Mouse (Mus musculus) liver, embryonic 12.5 days (tissue): ENCODE measurements around the gene Dusp6. TPM values are rescaled to one million over a fixed set of nuclear protein-coding genes. Genes with fewer than 3 reads are reported as not detected.

Source experiments
- ATAC-seq: fragments of 200-750 bp; cut with Nextera tagmentation; 2 replicates; pipeline ENCODE4 v1.8.0; 2017; ENCODE audit warnings: moderate number of reproducible peaks, mild to moderate bottlenecking, moderate library complexity
- H3K27ac ChIP-seq: fragments of 300-500 bp; sonication (generic); 2 replicates; pipeline ENCODE4 v1.5.1; 2016; ENCODE audit warnings: mild to moderate bottlenecking
- H3K27me3 ChIP-seq: fragments of 300-500 bp; sonication (generic); replicated peaks from 2 replicates; pipeline ENCODE4 v1.6.1; 2016; ENCODE audit warnings: mild to moderate bottlenecking, moderate library complexity
- H3K36me3 ChIP-seq: fragments of 300-500 bp; sonication (generic); 2 replicates; pipeline ENCODE4 v1.6.1; 2016; ENCODE audit warnings: mild to moderate bottlenecking, moderate library complexity
- H3K4me1 ChIP-seq: fragments of 300-500 bp; sonication (generic); 2 replicates; pipeline ENCODE4 v1.6.1; 2016
- H3K4me2 ChIP-seq: fragments of 300-500 bp; sonication (generic); 2 replicates; pipeline ENCODE4 v1.6.1; 2016; ENCODE audit warnings: mild to moderate bottlenecking, moderate library complexity
- H3K4me3 ChIP-seq: fragments of 300-500 bp; sonication (generic); 2 replicates; pipeline ENCODE4 v1.5.1; 2016; ENCODE audit warnings: mild to moderate bottlenecking, moderate library complexity
- H3K9ac ChIP-seq: fragments of 300-500 bp; sonication (generic); 2 replicates; pipeline ENCODE4 v1.6.1; 2016; ENCODE audit warnings: mild to moderate bottlenecking, moderate library complexity
- H3K9me3 ChIP-seq: fragments of 300-500 bp; sonication (generic); replicated peaks from 2 replicates; pipeline ENCODE4 v1.6.1; 2016; ENCODE audit warnings: mild to moderate bottlenecking, moderate library complexity
- WGBS: fragments of 180-500 bp; shearing (Covaris S2); methylation state at CpG from one replicate; pipeline ENCODE4 v1.1.7; 2016; ENCODE audit not compliant: insufficient replicate concordance; 5-methylcytosine and 5-hydroxymethylcytosine counted together
- polyA plus RNA-seq: library from polyadenylated mRNA; unstranded; fragments of >200 nt; fragmentation: Nextera tagmentation; extraction: Ambion mirVana; gene quantifications from 2 replicates; pipeline ENCODE4 v1.2.1, GENCODE M21; 2016

The Dusp6 gene
- polyA plus RNA-seq, 1 experiment from 2014 or later: 17.9 TPM

- Histone ChIP-seq H3K4me1 (no peaks in the 10 kb centered on the region), H3K4me2 (no peak overlapping the region), H3K36me3 (no peaks in the 10 kb centered on the region), H3K4me3 (no peak overlapping the region), H3K27me3 (no peaks in the 10 kb centered on the region; the same call in 1 of the 2 replicates), H3K9ac (no peak overlapping the region), H3K9me3 (no peaks in the 10 kb centered on the region), H3K27ac (no peak overlapping the region)
- no peak for ATAC-seq
- whole genome bisulfite sequencing: 79% methylated on average over 9 of the region's 9 CpGs
Measured at GRCm38 (mm10) chr10:99235081-99235480, 27.9 kb upstream of the Dusp6 start.

- Histone ChIP-seq H3K9me3 (no peaks in the 10 kb centered on the region), H3K27ac (no peak overlapping the region), H3K9ac (no peak overlapping the region), H3K4me1 (peaks cover 12% of the 10 kb centered on the region; the same call in 1 of the 2 replicates), H3K4me2 (no peak overlapping the region), H3K4me3 (no peak overlapping the region), H3K36me3 (no peaks in the 10 kb centered on the region), H3K27me3 (no peaks in the 10 kb centered on the region)
- WGBS: 65% methylated on average over 11 of the region's 11 CpGs
- ATAC-seq: no peak
Measured at GRCm38 (mm10) chr10:99237205-99237832, 25.7 kb upstream of the Dusp6 start.

- H3K4me1 ChIP-seq: peaks cover 12% of the 10 kb centered on the region; the same call in 1 of the 2 replicates
- 77% methylated on average over 11 of the region's 11 CpGs for WGBS
- H3K9me3 ChIP-seq: no peaks in the 10 kb centered on the region
- no peak for ATAC-seq
- no peaks in the 10 kb centered on the region for H3K36me3 ChIP-seq
- no peak overlapping the region for H3K4me2 ChIP-seq
- H3K27me3 ChIP-seq: no peaks in the 10 kb centered on the region
- no peak overlapping the region for H3K4me3 ChIP-seq
- H3K27ac ChIP-seq: no peak overlapping the region
- no peak overlapping the region for H3K9ac ChIP-seq
Measured at GRCm38 (mm10) chr10:99238537-99238936, 24.5 kb upstream of the Dusp6 start.

- 55% methylated on average over 7 of the region's 7 CpGs for WGBS
- Histone ChIP-seq H3K27ac (no peak overlapping the region), H3K27me3 (no peaks in the 10 kb centered on the region), H3K9me3 (no peaks in the 10 kb centered on the region), H3K4me1 (peaks cover 12% of the 10 kb centered on the region; the same call in 1 of the 2 replicates), H3K4me3 (no peak overlapping the region), H3K36me3 (no peaks in the 10 kb centered on the region), H3K4me2 (no peak overlapping the region), H3K9ac (no peak overlapping the region)
- no peak for ATAC-seq
Measured at GRCm38 (mm10) chr10:99241284-99241828, 21.7 kb upstream of the Dusp6 start.

GRCm38 (mm10) chr10:99241829-99242711, 21.0 kb upstream of the Dusp6 start:
- Histone ChIP-seq H3K9ac (no peak overlapping the region), H3K4me1 (peaks cover 12% of the 10 kb centered on the region; the same call in 1 of the 2 replicates), H3K27ac (no peak overlapping the region), H3K27me3 (no peaks in the 10 kb centered on the region), H3K9me3 (no peaks in the 10 kb centered on the region), H3K4me3 (no peak overlapping the region), H3K4me2 (no peak overlapping the region), H3K36me3 (no peaks in the 10 kb centered on the region)
- no peak for ATAC-seq
- 50% methylated on average over 16 of the region's 16 CpGs for WGBS

GRCm38 (mm10) chr10:99242721-99243120, 20.3 kb upstream of the Dusp6 start:
- Histone ChIP-seq H3K9me3 (no peaks in the 10 kb centered on the region), H3K27me3 (no peaks in the 10 kb centered on the region), H3K4me3 (no peak overlapping the region), H3K4me1 (peaks cover 12% of the 10 kb centered on the region; the same call in 1 of the 2 replicates), H3K36me3 (no peaks in the 10 kb centered on the region), H3K27ac (no peak overlapping the region), H3K4me2 (no peak overlapping the region), H3K9ac (no peak overlapping the region)
- no peak for ATAC-seq
- 69% methylated on average over 10 of the region's 10 CpGs for WGBS

- Histone ChIP-seq H3K9ac (no peak overlapping the region), H3K4me1 (peaks cover 12% of the 10 kb centered on the region; the same call in 1 of the 2 replicates), H3K27me3 (no peaks in the 10 kb centered on the region), H3K9me3 (no peaks in the 10 kb centered on the region), H3K4me2 (no peak overlapping the region), H3K27ac (no peak overlapping the region), H3K4me3 (no peak overlapping the region), H3K36me3 (no peaks in the 10 kb centered on the region)
- WGBS: 61% methylated on average over 5 of the region's 5 CpGs
- ATAC-seq: no peak
Measured at GRCm38 (mm10) chr10:99243907-99244489, 19.0 kb upstream of the Dusp6 start.

- ATAC-seq: no peak
- H3K4me2 ChIP-seq: no peak overlapping the region
- H3K27ac ChIP-seq: no peak overlapping the region
- H3K4me3 ChIP-seq: no peak overlapping the region
- no peak overlapping the region for H3K9ac ChIP-seq
- 41% methylated on average over 7 of the region's 7 CpGs for WGBS
- peaks cover 12% of the 10 kb centered on the region; the same call in 1 of the 2 replicates for H3K4me1 ChIP-seq
- no peaks in the 10 kb centered on the region for H3K27me3 ChIP-seq
- no peaks in the 10 kb centered on the region for H3K9me3 ChIP-seq
- H3K36me3 ChIP-seq: no peaks in the 10 kb centered on the region
Measured at GRCm38 (mm10) chr10:99244655-99245260, 18.3 kb upstream of the Dusp6 start.

GRCm38 (mm10) chr10:99246797-99247508, 16.1 kb upstream of the Dusp6 start:
- Histone ChIP-seq H3K27ac (no peak overlapping the region), H3K27me3 (no peaks in the 10 kb centered on the region), H3K4me3 (no peak overlapping the region), H3K4me2 (no peak overlapping the region), H3K9ac (no peak overlapping the region), H3K9me3 (no peaks in the 10 kb centered on the region), H3K4me1 (peaks cover 5% of the 10 kb centered on the region; the same call in 1 of the 2 replicates), H3K36me3 (no peaks in the 10 kb centered on the region)
- WGBS: 69% methylated on average over 20 of the region's 20 CpGs
- no peak for ATAC-seq

GRCm38 (mm10) chr10:99250874-99251281, 12.2 kb upstream of the Dusp6 start:
- Histone ChIP-seq H3K9ac (no peak overlapping the region), H3K4me2 (no peak overlapping the region), H3K36me3 (no peaks in the 10 kb centered on the region), H3K4me3 (no peak overlapping the region), H3K27ac (no peak overlapping the region), H3K4me1 (no peaks in the 10 kb centered on the region), H3K27me3 (no peaks in the 10 kb centered on the region), H3K9me3 (no peaks in the 10 kb centered on the region)
- no peak for ATAC-seq
- WGBS: 60% methylated on average over 11 of the region's 11 CpGs

GRCm38 (mm10) chr10:99253412-99253811, 9.6 kb upstream of the Dusp6 start:
- Histone ChIP-seq H3K4me1 (0 out of 2 replicates have a peak, but pooled peaks cover 6% of the 10 kb centered on the region), H3K27me3 (no peaks in the 10 kb centered on the region), H3K36me3 (no peaks in the 10 kb centered on the region), H3K4me3 (no peak overlapping the region), H3K9ac (no peak overlapping the region), H3K4me2 (no peak overlapping the region), H3K27ac (no peak overlapping the region), H3K9me3 (no peaks in the 10 kb centered on the region)
- WGBS: 69% methylated on average over 2 of the region's 2 CpGs
- ATAC-seq: no peak
